Mouse (Mus musculus) B cell, adult 67 days (primary cell): ENCODE data around the gene Gbp4. TPM values are rescaled to one million over a fixed set of nuclear protein-coding genes. Genes with fewer than 3 reads are reported as not detected.

Experiments used
- total RNA-seq, 2 experiments: library from RNA; stranded (reverse); gene quantifications; 4 replicates each; pipeline ENCODE4 v1.2.4; 2023

Gbp4 gene
- 10 to 100 TPM; 70.3 to 95.2 TPM for total RNA-seq

DNA sequence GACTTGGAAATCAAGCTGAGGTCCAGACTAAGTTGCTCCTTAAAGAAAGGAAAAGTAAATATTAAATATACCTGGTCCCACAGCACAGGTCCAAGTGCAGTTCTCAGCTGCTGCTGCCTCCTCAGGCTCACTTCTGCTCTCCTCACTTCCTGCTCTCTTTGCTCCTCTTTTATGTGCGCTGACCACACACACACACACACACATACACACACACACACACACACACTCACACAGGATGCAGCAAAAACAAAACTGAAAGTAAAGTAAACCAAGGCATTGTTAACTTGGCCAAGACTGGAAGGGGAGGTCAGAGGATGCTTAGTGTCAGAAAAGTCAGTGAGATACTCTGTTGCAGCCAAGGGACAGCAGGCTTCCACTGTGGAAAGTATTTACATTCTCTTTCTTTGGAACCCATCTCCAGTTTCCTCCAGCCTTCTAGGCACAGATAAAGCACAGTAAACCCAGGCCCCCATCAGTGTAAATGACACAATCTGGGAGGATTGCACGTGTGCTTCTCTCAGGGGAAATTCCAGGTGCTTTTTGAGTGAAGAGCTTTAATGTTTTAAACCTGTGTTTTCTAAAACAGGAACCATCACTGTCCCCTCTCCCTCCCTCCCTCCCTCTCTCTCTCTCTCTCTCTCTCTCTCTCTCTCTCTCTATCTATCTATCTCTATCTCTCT lies at the start of gene Gbp4, which contains the start of the genes Gbp9 and Gbp8:
TSS of gene Gbp4 (minus strand) at position 178 of the 680 bp plus-strand sequence.
TSS of gene Gbp9 (minus strand) at position 131 of the 680 bp plus-strand sequence.
TSS of gene Gbp8 (minus strand) at position 132 of the 680 bp plus-strand sequence.

Other genes starting within 250 kb of the Gbp4 start
- 10 to 100 TPM in 1 of 2 experiments, 1 to 10 TPM in 1; 8.2 to 10.6 TPM for gene Abcg3, start 156.9 kb downstream of the Gbp4 start, total RNA-seq
- gene Gbp9, start within 50 bp of the Gbp4 start, total RNA-seq, result 100 to 1,000 TPM in 1 of 2 experiments, 10 to 100 TPM in 1; 93.2 to 113 TPM
- 10 to 100 TPM; 16.9 to 19.6 TPM for gene Gbp8, start within 50 bp of the Gbp4 start, total RNA-seq
- gene Gbp10, start 99.9 kb upstream of the Gbp4 start, total RNA-seq, result 1 to 10 TPM in 1 of 2 experiments, under 1 TPM in 1; 0.20 to 1.6 TPM
- gene Gm43302, start 154.1 kb upstream of the Gbp4 start, total RNA-seq, result not detected
- 1 to 10 TPM; 2.0 to 5.0 TPM for gene Gbp6, start 154.1 kb upstream of the Gbp4 start, total RNA-seq